Mouse (Mus musculus) liver, embryonic 14.5 days (tissue): ENCODE measurements around the gene Rpl36a-ps1.

Experiments
- CTCF ChIP-seq: IDR thresholded peaks from 2 replicates; pipeline ENCODE4 v1.5.1; 2016; ENCODE audit warnings: antibody characterized with exemption, low read depth, control low read depth
- EP300 ChIP-seq: IDR thresholded peaks from 2 replicates; pipeline ENCODE4 v1.6.1; 2016; ENCODE audit warnings: antibody characterized with exemption, low read depth

GRCm38 (mm10) chr14:98992482-98992881 lies 1.6 kb downstream of the Rpl36a-ps1 start:
- TF ChIP-seq CTCF (no peak), EP300 (no peak)
